Mouse (Mus musculus): ENCODE measurements at regions not wholly inside any gene's neighbourhood (a gene's known extent, or its start where the extent isn't known, plus 50 kb on each side); places are given as distances from the start of the nearest gene placed in this dataset.

DNA sequence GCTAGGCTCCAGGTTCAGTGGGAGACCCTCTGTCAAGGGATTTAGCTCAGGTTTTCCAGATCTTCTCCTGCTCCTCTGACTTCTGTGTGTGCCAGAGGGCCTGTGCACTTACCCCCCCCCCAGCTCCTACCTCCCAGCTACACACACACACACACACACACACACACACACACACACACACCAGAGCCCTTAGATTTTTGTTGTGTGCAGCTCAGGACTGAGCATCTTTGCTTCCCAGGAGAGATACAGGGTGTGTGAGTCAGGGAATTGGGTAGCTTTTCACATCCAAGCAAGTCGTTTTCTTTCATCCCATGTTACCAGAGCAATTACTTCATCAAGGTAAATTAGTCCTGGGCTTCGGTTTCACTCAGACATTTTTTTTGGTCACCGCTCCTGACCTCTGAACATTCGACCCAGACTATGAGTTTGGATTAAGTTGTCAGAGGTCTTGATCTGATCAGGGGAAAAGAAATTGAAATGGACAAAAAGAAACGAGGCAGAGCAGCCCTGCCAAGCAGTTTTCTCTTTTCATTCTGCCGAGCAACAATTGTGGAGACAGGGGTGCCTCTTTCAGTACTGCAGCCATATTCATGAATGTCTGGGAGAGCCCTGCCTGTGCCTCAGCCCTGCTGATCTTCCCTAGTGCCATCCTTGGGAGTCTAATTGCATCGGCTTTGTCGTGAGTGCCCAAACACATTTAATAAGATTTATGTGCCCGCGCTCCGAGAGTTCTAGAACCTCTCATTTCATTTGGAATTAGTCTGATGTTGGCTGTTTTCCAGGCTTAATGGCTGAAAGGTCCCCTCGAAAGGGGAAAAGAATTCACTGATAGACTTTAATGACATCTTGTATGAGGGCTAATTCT is 241.3 kb downstream of the 1500009L16Rik start:
- TF ChIP-seq POLR2A (IDR thresholded peaks at IDR 0.05; ENCODE audit: borderline replicate concordance, extremely low read depth, insufficient read depth, insufficient read length, poor library complexity, severe bottlenecking) (no peak), CTCF (IDR thresholded peaks at IDR 0.05; ENCODE audit: borderline replicate concordance, extremely low read depth, insufficient read depth, insufficient read length) (no peak)

Data from brain, embryonic 14.5 days (tissue).